Mouse (Mus musculus) forebrain, embryonic 13.5 days (tissue): ENCODE measurements around the gene Orai1. TPM values are rescaled to one million over a fixed set of nuclear protein-coding genes. Genes with fewer than 3 reads are reported as not detected.

ENCODE experiments used
- ATAC-seq: fragments of 200-750 bp; cut with Nextera tagmentation; 2 replicates; pipeline ENCODE4 v1.8.0; 2017
- H3K27ac ChIP-seq: fragments of 300-500 bp; sonication (generic); 2 replicates; pipeline ENCODE4 v1.5.1; 2015; ENCODE audit warnings: inconsistent platforms, mild to moderate bottlenecking, moderate library complexity
- H3K27me3 ChIP-seq: fragments of 300-500 bp; sonication (generic); 2 replicates; pipeline ENCODE4 v1.6.1; 2015; ENCODE audit warnings: mild to moderate bottlenecking, inconsistent platforms
- H3K36me3 ChIP-seq: fragments of 300-500 bp; sonication (generic); 2 replicates; pipeline ENCODE4 v1.6.1; 2015; ENCODE audit warnings: mild to moderate bottlenecking, inconsistent platforms; ENCODE audit not compliant: poor library complexity, severe bottlenecking
- H3K4me1 ChIP-seq: fragments of 300-500 bp; sonication (generic); 2 replicates; pipeline ENCODE4 v1.6.1; 2015; ENCODE audit warnings: inconsistent platforms
- H3K4me2 ChIP-seq: fragments of 300-500 bp; sonication (generic); 2 replicates; pipeline ENCODE4 v1.6.1; 2015; ENCODE audit warnings: inconsistent platforms, mild to moderate bottlenecking, moderate library complexity
- H3K4me3 ChIP-seq: fragments of 300-500 bp; sonication (generic); 2 replicates; pipeline ENCODE4 v1.5.1; 2015; ENCODE audit warnings: mild to moderate bottlenecking, inconsistent platforms
- H3K9ac ChIP-seq: fragments of 300-500 bp; sonication (generic); 2 replicates; pipeline ENCODE4 v1.6.1; 2015; ENCODE audit warnings: mild to moderate bottlenecking, inconsistent platforms
- H3K9me3 ChIP-seq: fragments of 300-500 bp; sonication (generic); replicated peaks from 2 replicates; pipeline ENCODE4 v1.6.1; 2016; ENCODE audit warnings: inconsistent platforms
- WGBS: fragments of 180-500 bp; shearing (Covaris S2); methylation state at CpG from one replicate; pipeline ENCODE4 v1.1.7; 2015; 5-methylcytosine and 5-hydroxymethylcytosine counted together
- polyA plus RNA-seq: library from polyadenylated mRNA; unstranded; fragments of >200 nt; fragmentation: Nextera tagmentation; extraction: Ambion mirVana; gene quantifications from 2 replicates; pipeline ENCODE4 v1.2.1, GENCODE M21; 2015

Gene Orai1
- polyA plus RNA-seq, 1 experiment from 2014 or later, result 10.8 TPM

DNA sequence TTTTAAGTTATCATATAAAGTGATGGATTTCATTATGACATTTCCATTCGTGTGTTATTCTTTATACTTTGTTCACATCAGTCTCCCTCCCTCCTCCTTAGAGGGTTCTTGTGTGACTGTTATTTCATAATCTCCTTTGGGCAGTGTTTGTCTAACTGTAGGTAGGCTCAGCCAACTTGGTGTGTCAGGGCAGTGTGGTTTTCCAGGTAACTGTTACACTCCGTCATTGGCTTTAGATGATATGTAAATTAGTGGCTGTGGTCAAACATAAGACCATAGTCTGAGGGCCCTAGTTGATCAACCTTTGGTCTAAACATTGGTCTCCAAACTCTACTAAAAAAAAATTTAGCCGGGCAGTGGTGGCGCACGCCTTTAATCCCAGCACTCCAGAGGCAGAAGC lies 5.6 kb downstream of the Orai1 start:
- WGBS, result 90% methylated on average over 5 of the region's 5 CpGs
- Histone ChIP-seq H3K4me2 (no peak overlapping the region), H3K27me3 (no peaks in the 10 kb centered on the region), H3K27ac (peak overlapping the region; percentile 85; the same call in 1 of the 2 replicates), H3K9ac (no peak overlapping the region), H3K4me3 (no peak overlapping the region), H3K9me3 (no peaks in the 10 kb centered on the region), H3K4me1 (peaks cover 37% of the 10 kb centered on the region), H3K36me3 (no peaks in the 10 kb centered on the region)
- ATAC-seq, result no peak

GRCm38 (mm10) chr5:123021438-123021837 lies 6.6 kb downstream of the Orai1 start:
- 91% methylated on average over 7 of the region's 7 CpGs for WGBS
- Histone ChIP-seq H3K9ac (no peak overlapping the region), H3K4me3 (no peak overlapping the region), H3K27ac (no peak overlapping the region), H3K36me3 (no peaks in the 10 kb centered on the region), H3K4me2 (no peak overlapping the region), H3K9me3 (no peaks in the 10 kb centered on the region), H3K4me1 (peaks cover 27% of the 10 kb centered on the region), H3K27me3 (no peaks in the 10 kb centered on the region)
- ATAC-seq, result no peak

DNA sequence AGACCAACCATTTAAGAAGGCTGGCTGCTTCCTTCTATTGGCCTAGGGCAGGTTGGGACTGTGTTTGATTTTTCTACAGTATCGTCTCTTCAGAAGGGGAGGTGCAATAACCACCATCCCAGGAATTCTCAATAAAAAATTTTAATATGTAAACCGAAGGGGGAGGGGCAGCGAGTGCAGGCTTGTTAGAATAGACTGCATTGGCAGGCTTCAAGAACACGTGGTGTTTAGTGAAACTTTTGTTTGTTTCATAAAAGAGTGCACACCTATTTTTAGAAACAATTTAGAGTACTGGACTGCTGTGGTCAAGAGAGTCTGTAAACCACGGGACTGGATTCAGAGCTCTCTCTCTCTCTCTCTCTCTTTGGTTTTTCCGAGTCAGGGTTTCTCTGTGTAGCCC lies 8.2 kb downstream of the Orai1 start:
- Histone ChIP-seq H3K9me3 (no peaks in the 10 kb centered on the region), H3K27me3 (no peaks in the 10 kb centered on the region), H3K4me1 (peaks cover 29% of the 10 kb centered on the region), H3K4me2 (no peak overlapping the region), H3K4me3 (no peak overlapping the region), H3K27ac (no peak overlapping the region), H3K9ac (no peak overlapping the region), H3K36me3 (no peaks in the 10 kb centered on the region)
- 85% methylated on average over 6 of the region's 6 CpGs for WGBS
- ATAC-seq, result no peak

- Histone ChIP-seq H3K27me3 (no peaks in the 10 kb centered on the region), H3K27ac (no peak overlapping the region), H3K9me3 (no peaks in the 10 kb centered on the region), H3K9ac (no peak overlapping the region), H3K36me3 (peaks cover 2% of the 10 kb centered on the region), H3K4me1 (peaks cover 17% of the 10 kb centered on the region), H3K4me3 (no peak overlapping the region), H3K4me2 (no peak overlapping the region)
- ATAC-seq, result no peak
- 99% methylated on average over 6 of the region's 6 CpGs for WGBS
Observed at GRCm38 (mm10) chr5:123024312-123024711, 9.4 kb downstream of the Orai1 start.

DNA sequence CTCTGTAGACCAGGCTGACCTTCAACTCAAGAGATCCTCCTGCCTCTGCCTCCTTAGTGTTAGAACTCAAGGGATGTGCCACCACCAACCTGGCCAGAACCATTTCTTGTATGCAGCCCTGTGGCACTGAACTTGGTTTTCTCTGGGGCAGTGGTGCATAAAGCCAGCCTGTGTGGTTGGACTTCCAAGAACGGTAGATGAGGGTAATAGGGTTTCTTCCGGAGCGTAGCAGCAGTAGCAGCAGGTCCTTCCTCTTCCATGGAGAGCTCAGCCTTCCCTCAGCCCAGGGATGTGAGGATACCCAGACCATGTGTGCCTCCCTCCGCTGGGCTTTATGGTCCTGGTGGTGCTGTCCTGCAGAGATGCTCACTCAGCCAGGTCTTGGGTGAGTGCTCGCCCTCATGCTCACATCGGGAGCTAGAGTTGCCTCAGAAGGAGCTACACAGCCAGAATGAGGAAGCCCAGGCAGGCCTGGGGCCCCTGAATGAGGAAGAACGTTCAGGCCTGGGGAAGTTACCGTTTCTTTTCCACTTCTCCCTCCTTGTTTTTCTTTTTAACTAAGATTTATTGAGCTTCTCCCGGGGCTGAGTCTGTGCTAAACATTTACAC lies 10.2 kb downstream of the Orai1 start:
- H3K36me3 ChIP-seq, result peaks cover 10% of the 10 kb centered on the region
- WGBS, result 90% methylated on average over 9 of the region's 9 CpGs
- no peak overlapping the region for H3K27ac ChIP-seq
- ATAC-seq, result no peak
- no peaks in the 10 kb centered on the region for H3K27me3 ChIP-seq
- no peak overlapping the region for H3K4me3 ChIP-seq
- H3K9me3 ChIP-seq, result no peaks in the 10 kb centered on the region
- H3K9ac ChIP-seq, result no peak overlapping the region
- peaks cover 9% of the 10 kb centered on the region for H3K4me1 ChIP-seq
- H3K4me2 ChIP-seq, result no peak overlapping the region

GRCm38 (mm10) chr5:123026414-123026813 lies 11.5 kb downstream of the Orai1 start:
- H3K4me2 ChIP-seq, result no peak overlapping the region
- no peaks in the 10 kb centered on the region for H3K9me3 ChIP-seq
- no peaks in the 10 kb centered on the region for H3K27me3 ChIP-seq
- no peak for ATAC-seq
- H3K4me3 ChIP-seq, result no peak overlapping the region
- WGBS, result 73% methylated on average over 6 of the region's 6 CpGs
- H3K27ac ChIP-seq, result no peak overlapping the region
- H3K9ac ChIP-seq, result no peak overlapping the region
- 0 out of 2 replicates have a peak, but pooled peaks cover 4% of the 10 kb centered on the region for H3K4me1 ChIP-seq
- H3K36me3 ChIP-seq, result peaks cover 16% of the 10 kb centered on the region

DNA sequence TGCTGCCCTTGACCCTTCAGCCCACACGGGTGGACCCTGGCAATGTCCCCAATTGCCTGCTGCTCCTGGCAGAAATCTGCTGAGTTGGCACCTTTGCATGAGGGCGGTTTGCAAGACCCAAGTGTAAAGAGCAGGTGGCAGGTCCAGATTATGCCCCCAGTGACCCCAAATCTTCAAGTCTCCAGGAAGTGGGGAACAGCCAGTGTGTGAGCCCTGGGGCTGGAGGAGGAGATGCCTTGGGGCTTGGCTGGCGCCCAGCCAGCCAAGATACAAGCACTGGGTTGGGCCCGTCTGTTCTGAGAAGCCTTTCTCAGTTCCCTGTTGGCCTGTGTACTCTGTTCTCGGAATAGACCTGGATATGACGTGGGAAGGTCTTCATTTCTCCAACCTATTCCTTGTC lies 12.6 kb downstream of the Orai1 start:
- H3K36me3 ChIP-seq, result peaks cover 22% of the 10 kb centered on the region
- H3K27ac ChIP-seq, result no peak overlapping the region
- WGBS, result 74% methylated on average over 6 of the region's 6 CpGs
- no peak overlapping the region for H3K4me3 ChIP-seq
- H3K27me3 ChIP-seq, result no peaks in the 10 kb centered on the region
- no peak overlapping the region for H3K4me2 ChIP-seq
- 0 out of 2 replicates have a peak, but pooled peaks cover 4% of the 10 kb centered on the region for H3K4me1 ChIP-seq
- H3K9me3 ChIP-seq, result no peaks in the 10 kb centered on the region
- no peak for ATAC-seq
- H3K9ac ChIP-seq, result no peak overlapping the region

GRCm38 (mm10) chr5:123029729-123030128 lies 14.9 kb downstream of the Orai1 start:
- Histone ChIP-seq H3K36me3 (peaks cover 22% of the 10 kb centered on the region), H3K27ac (no peak overlapping the region; the same call in 1 of the 2 replicates), H3K27me3 (no peaks in the 10 kb centered on the region), H3K4me2 (no peak overlapping the region), H3K9ac (no peak overlapping the region), H3K4me1 (0 out of 2 replicates have a peak, but pooled peaks cover 4% of the 10 kb centered on the region), H3K4me3 (no peak overlapping the region), H3K9me3 (no peaks in the 10 kb centered on the region)
- no peak for ATAC-seq
- 94% methylated on average over 7 of the region's 7 CpGs for WGBS

DNA sequence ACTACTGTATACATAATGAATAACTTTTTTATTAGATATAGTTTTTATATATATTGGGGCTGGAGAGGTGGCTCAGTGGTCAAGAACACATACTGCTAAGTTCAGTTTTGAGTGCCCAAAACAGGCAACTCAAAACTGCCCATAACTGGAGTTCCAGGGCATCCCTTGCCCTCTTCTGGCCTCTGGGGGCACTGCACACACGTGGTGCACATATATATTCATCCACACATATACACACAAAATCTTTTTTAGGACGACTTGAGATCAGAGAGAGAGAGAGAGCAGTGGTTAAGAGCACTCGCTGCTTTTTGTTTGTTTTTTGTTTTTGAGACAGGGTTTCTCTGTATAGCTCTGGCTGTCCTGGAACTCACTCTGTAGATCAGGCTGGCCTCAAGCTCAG lies 16.4 kb downstream of the Orai1 start:
- no peak for ATAC-seq
- Histone ChIP-seq H3K4me3 (no peak overlapping the region), H3K9ac (no peak overlapping the region), H3K27ac (no peak overlapping the region), H3K4me1 (peaks cover 13% of the 10 kb centered on the region; the same call in 1 of the 2 replicates), H3K36me3 (peaks cover 22% of the 10 kb centered on the region), H3K27me3 (no peaks in the 10 kb centered on the region), H3K9me3 (no peaks in the 10 kb centered on the region), H3K4me2 (no peak overlapping the region)
- 90% methylated on average over 3 of the region's 3 CpGs for WGBS

GRCm38 (mm10) chr5:123033646-123034160 lies 18.8 kb downstream of the Orai1 start:
- Histone ChIP-seq H3K4me2 (no peak overlapping the region), H3K36me3 (peaks cover 22% of the 10 kb centered on the region), H3K4me3 (no peak overlapping the region), H3K4me1 (peaks cover 8% of the 10 kb centered on the region; the same call in 1 of the 2 replicates), H3K27ac (no peak overlapping the region), H3K27me3 (no peaks in the 10 kb centered on the region), H3K9ac (no peak overlapping the region), H3K9me3 (no peaks in the 10 kb centered on the region)
- 69% methylated on average over 7 of the region's 7 CpGs for WGBS
- no peak for ATAC-seq

DNA sequence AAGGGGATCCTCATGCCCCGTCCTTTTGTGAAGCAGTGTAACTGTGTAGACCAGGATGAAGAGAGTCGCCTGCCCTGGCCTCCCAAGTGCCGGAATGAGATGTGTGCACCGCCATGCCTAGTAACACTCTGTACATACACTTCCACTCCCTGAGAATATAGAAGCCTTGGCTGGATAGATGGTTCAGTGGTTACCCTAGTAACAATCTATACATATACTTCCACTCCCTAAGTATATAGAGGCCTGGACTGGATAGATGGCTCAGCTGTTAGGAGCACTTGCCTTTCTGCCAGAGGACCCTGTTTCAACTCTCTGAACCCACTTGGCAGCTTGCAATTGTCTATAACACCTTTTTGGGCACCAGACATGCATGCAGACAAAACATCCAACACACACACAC lies 20.2 kb downstream of the Orai1 start:
- no peaks in the 10 kb centered on the region for H3K9me3 ChIP-seq
- 89% methylated on average over 4 of the region's 4 CpGs for WGBS

DNA sequence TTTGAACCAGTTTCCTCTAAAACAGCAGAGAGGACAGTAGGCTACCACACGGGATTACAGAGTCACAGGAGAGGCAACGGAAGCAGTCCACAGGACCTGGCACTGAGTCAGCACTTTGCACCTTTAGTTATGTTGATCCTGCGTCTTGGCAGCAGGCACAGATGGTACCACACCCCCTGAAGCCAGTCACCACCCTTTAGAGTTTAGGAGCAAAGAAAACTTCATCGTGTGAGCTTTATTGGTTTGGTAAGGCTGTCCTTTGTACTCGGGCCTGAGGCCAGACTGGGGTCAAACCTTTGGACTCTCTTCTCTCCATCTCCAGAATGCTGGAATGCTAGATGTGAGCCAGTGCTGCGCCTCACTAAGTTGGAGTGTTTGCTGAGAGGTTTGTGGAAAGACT lies 20.7 kb downstream of the Orai1 start:
- Histone ChIP-seq H3K4me1 (peaks cover 18% of the 10 kb centered on the region), H3K4me3 (no peak overlapping the region), H3K9ac (no peak overlapping the region), H3K4me2 (no peak overlapping the region), H3K9me3 (no peaks in the 10 kb centered on the region), H3K27me3 (no peaks in the 10 kb centered on the region), H3K27ac (no peak overlapping the region; the same call in 1 of the 2 replicates), H3K36me3 (peaks cover 11% of the 10 kb centered on the region)
- no peak for ATAC-seq
- 34% methylated on average over 6 of the region's 6 CpGs for WGBS

More for the DNA sequence above, 20.2 kb downstream of the Orai1 start:
- Histone ChIP-seq H3K27me3 (no peaks in the 10 kb centered on the region), H3K36me3 (peaks cover 12% of the 10 kb centered on the region), H3K4me2 (no peak overlapping the region), H3K9ac (no peak overlapping the region), H3K27ac (no peak overlapping the region), H3K4me3 (no peak overlapping the region), H3K4me1 (peaks cover 18% of the 10 kb centered on the region)
- ATAC-seq, result no peak

GRCm38 (mm10) chr5:123038115-123038514 lies 23.2 kb downstream of the Orai1 start:
- no peak overlapping the region for H3K27ac ChIP-seq
- H3K4me2 ChIP-seq, result no peak overlapping the region
- H3K9ac ChIP-seq, result no peak overlapping the region
- no peaks in the 10 kb centered on the region for H3K36me3 ChIP-seq
- H3K4me1 ChIP-seq, result peaks cover 18% of the 10 kb centered on the region
- no peak for ATAC-seq
- WGBS, result 82% methylated on average over 5 of the region's 5 CpGs
- H3K4me3 ChIP-seq, result no peak overlapping the region
- no peaks in the 10 kb centered on the region for H3K27me3 ChIP-seq
- H3K9me3 ChIP-seq, result no peaks in the 10 kb centered on the region
